Mouse (Mus musculus): ENCODE data around the gene Ror2. TPM values are rescaled to one million over a fixed set of nuclear protein-coding genes. Genes with fewer than 3 reads are reported as not detected.
"Not testable (repeated sequence)": the region's sequence is repeated elsewhere in the genome, so short reads cannot be mapped to it uniquely, and the experiment has no call there.

The Ror2 gene
- 1 to 10 TPM; 1.2 to 1.3 TPM for total RNA-seq (2021)

- DNase-seq (ENCODE audit: low spot score in 2 of 2), result no peak
- intact Hi-C loops (cut with DNase I), result loop anchor here (2.0 kb wide), 1 partner anchor 167 kb away; no protein-coding TSS in a partner anchor
These were observed at the start of gene Ror2 for GRCm38 (mm10) chr13:53285756-53286361. TSS of gene Ror2 (minus strand) at chr13:53286124.

- DNase-seq (ENCODE audit: low spot score in 2 of 2), result no peak
- intact Hi-C loops (cut with DNase I), result no loop called here
These were observed 47.8 kb upstream of the Ror2 start for GRCm38 (mm10) chr13:53333769-53334168.

GRCm38 (mm10) chr13:53330246-53330645 lies 44.3 kb upstream of the Ror2 start:
- DNase-seq (ENCODE audit: low spot score in 2 of 2), result no peak
- intact Hi-C loops (cut with DNase I), result no loop called here

- intact Hi-C loops (cut with DNase I), result no loop called here
- peak in 1 of 2 experiments; percentile 13 for DNase-seq (ENCODE audit: low spot score in 2 of 2)
These were observed 39.6 kb upstream of the Ror2 start for GRCm38 (mm10) chr13:53325531-53325930.

- DNase-seq (ENCODE audit: low spot score in 2 of 2), result no peak
- intact Hi-C loops (cut with DNase I), result no loop called here
These were observed 37.7 kb upstream of the Ror2 start for GRCm38 (mm10) chr13:53323661-53324060.

GRCm38 (mm10) chr13:53320899-53321298 lies 35.0 kb upstream of the Ror2 start:
- DNase-seq (ENCODE audit: low spot score in 2 of 2), result no peak
- intact Hi-C loops (cut with DNase I), result no loop called here

GRCm38 (mm10) chr13:53316515-53317295 lies 30.8 kb upstream of the Ror2 start:
- intact Hi-C loops (cut with DNase I), result no loop called here
- no peak for DNase-seq (ENCODE audit: low spot score in 2 of 2)

GRCm38 (mm10) chr13:53315757-53316156 lies 29.8 kb upstream of the Ror2 start:
- DNase-seq (ENCODE audit: low spot score in 2 of 2); intact Hi-C loops (cut with DNase I): not testable (repeated sequence)

GRCm38 (mm10) chr13:53310442-53310841 lies 24.5 kb upstream of the Ror2 start:
- DNase-seq (ENCODE audit: low spot score in 2 of 2), result no peak
- intact Hi-C loops (cut with DNase I), result no loop called here

GRCm38 (mm10) chr13:53309661-53310160 lies 23.8 kb upstream of the Ror2 start:
- peak; percentile 42 to 64 for DNase-seq (ENCODE audit: low spot score in 2 of 2)
- intact Hi-C loops (cut with DNase I), result loop anchor here (2.0 kb wide), 1 partner anchor 189 kb away; no protein-coding TSS in a partner anchor

- no peak for DNase-seq (ENCODE audit: low spot score in 2 of 2)
- intact Hi-C loops (cut with DNase I), result loop anchor here (2.0 kb wide), 1 partner anchor 188 kb away; no protein-coding TSS in a partner anchor
These were observed 23.2 kb upstream of the Ror2 start for GRCm38 (mm10) chr13:53309148-53309547.

GRCm38 (mm10) chr13:53306836-53307235 lies 20.9 kb upstream of the Ror2 start:
- no peak for DNase-seq (ENCODE audit: low spot score in 2 of 2)
- intact Hi-C loops (cut with DNase I), result no loop called here

GRCm38 (mm10) chr13:53305256-53305655 lies 19.3 kb upstream of the Ror2 start:
- intact Hi-C loops (cut with DNase I), result no loop called here
- no peak for DNase-seq (ENCODE audit: low spot score in 2 of 2)

GRCm38 (mm10) chr13:53302688-53303087 lies 16.8 kb upstream of the Ror2 start:
- intact Hi-C loops (cut with DNase I), result no loop called here
- DNase-seq (ENCODE audit: low spot score in 2 of 2), result no peak

- no peak for DNase-seq (ENCODE audit: low spot score in 2 of 2)
These were observed 7.1 kb upstream of the Ror2 start for GRCm38 (mm10) chr13:53293065-53293464.

GRCm38 (mm10) chr13:53292244-53292643 lies 6.3 kb upstream of the Ror2 start:
- DNase-seq (ENCODE audit: low spot score in 2 of 2), result peak in 1 of 2 experiments; percentile 11
- intact Hi-C loops (cut with DNase I), result no loop called here

More at GRCm38 (mm10) chr13:53293065-53293464, 7.1 kb upstream of the Ror2 start:
- intact Hi-C loops (cut with DNase I), result no loop called here

GRCm38 (mm10) chr13:53285261-53285755 lies 616 bp downstream of the Ror2 start:
- DNase-seq (ENCODE audit: low spot score in 2 of 2), result no peak
- intact Hi-C loops (cut with DNase I), result no loop called here

GRCm38 (mm10) chr13:53284740-53285191 lies 1.2 kb downstream of the Ror2 start:
- DNase-seq (ENCODE audit: low spot score in 2 of 2), result no peak
- intact Hi-C loops (cut with DNase I), result no loop called here

- intact Hi-C loops (cut with DNase I), result no loop called here
- no peak for DNase-seq (ENCODE audit: low spot score in 2 of 2)
These were observed 4.1 kb downstream of the Ror2 start for GRCm38 (mm10) chr13:53281604-53282396.

- intact Hi-C loops (cut with DNase I), result no loop called here
These were observed 7.0 kb downstream of the Ror2 start for GRCm38 (mm10) chr13:53278908-53279307.

More at GRCm38 (mm10) chr13:53278908-53279307, 7.0 kb downstream of the Ror2 start:
- no peak for DNase-seq (ENCODE audit: low spot score in 2 of 2)

All from left cerebral cortex, postnatal 25 days (tissue).